Mouse (Mus musculus) regulatory T cell (primary cell): ENCODE measurements at regions not wholly inside any gene's neighbourhood (a gene's known extent, or its start where the extent isn't known, plus 50 kb on each side); places are given as distances from the start of the nearest gene placed in this dataset.
"Not testable (repeated sequence)": the region's sequence is repeated elsewhere in the genome, so short reads cannot be mapped to it uniquely, and the experiment has no call there.

Source experiments
- in situ Hi-C: fragments of 300-600 bp; cut with MboI, MseI; formaldehyde crosslinking; loops from one replicate; pipeline ENCODE4 v1.15.1; 2025; ENCODE audit warnings: high pct_unique_total_duplicates

DNA sequence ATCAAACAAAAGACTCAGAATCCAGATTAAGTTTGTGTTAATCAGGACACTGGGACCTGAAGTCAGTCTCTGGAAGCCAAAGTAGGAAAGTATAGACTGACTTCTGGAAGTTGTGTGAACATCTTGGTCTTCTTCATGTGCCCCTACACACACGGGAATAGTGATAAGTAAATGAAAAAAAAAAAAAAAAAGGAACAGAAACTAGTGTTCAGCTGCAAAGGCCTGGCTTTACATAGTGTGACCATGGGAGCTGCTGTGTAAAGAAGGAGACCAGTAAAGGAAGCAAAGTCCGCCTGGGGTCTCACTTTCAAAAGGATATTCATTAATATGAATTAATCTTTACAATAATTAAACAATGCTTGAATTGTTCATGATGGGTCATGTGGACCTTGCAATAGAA lies 190.6 kb upstream of the Tmc3 start:
- in situ Hi-C loops: no loop called here

DNA sequence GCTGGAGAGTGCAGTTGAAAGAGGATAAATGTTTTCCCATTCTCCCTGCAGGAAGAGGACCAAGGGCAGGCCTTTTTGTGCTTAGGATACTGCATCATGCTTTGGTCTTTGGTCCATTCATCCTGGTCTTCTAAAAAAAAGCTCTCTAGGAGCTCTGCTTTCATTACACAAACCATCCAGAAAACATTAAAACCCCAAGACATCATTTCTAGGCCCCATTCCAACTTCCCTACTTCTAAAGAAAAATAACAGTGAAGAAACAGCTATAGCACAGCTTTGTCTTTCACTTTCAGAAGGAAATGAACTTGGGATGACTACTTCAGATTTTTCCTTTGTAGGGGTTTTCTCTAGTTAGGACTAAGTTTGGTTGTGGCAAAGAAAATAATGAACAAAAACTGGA lies 185.1 kb upstream of the Tmc3 start:
- in situ Hi-C loops: loop anchor here (10.0 kb wide), 1 partner anchor 115 kb away; no protein-coding TSS in a partner anchor

DNA sequence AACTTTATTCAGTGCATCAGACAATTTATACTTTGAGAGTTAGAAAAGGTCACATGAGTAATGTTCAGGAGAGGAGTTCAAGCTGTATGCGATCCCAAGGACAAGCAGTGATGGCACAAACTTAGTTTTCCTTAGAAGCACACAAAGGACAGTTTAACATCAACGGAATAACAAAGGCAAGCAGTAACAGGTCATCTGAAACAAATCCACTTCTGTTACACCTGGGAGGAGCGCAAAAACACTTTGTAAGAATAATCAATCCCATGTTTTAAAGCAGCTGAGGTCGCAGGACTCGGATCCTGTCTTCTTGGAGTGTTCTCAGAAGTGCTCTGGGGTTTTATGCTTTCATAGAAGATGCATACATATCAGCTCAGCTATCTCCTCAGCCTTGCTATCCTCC lies 183.7 kb upstream of the Tmc3 start:
- in situ Hi-C loops: loop anchor here (10.0 kb wide), 1 partner anchor 116 kb away; no protein-coding TSS in a partner anchor

DNA sequence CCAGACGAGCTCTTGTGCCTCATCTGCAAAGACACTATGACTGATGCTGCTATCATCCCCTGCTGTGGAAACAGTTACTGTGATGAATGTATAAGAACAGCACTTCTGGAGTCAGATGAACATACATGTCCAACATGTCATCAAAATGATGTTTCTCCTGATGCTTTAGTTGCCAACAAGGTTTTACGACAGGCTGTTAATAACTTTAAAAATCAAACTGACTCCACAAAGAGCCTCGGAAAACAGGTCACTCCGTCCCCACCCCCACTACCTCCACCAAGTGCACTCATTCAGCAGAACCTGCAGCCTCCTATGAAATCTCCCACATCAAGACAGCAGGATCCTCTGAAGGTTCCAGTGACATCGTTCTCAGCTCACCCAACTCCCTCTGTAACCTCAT lies 172.0 kb upstream of the Tmc3 start:
- in situ Hi-C loops: not testable (repeated sequence)

DNA sequence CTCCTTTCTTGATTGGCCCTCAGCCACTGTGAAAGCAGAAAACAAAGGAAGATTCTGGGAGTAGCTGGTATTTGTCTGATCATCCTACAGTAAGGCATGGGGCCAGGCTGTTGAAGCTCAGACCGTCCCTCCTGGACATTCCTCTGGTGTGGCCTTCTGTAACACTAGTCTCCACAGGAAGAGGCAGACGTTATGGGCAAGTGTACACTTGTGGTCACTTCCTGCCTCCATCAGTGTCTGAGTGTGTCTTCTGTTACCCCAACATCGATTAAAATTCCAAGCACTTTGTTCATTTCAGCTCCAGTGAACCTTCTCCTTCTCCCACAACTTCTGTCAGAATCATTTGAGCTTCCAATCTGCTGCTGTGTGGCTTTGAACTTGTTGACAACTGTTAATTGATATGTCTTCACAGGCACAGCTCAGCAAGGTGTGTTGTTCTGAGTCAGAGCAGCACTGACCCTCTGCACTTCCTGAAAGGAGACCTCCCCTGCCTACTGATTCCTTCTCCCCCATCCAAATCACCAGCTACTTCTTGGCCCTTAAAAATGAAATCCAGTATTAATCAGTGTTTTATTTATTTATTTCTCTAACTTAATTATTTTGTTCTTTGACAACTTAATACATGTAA lies 154.7 kb upstream of the Tmc3 start:
- in situ Hi-C loops: no loop called here

DNA sequence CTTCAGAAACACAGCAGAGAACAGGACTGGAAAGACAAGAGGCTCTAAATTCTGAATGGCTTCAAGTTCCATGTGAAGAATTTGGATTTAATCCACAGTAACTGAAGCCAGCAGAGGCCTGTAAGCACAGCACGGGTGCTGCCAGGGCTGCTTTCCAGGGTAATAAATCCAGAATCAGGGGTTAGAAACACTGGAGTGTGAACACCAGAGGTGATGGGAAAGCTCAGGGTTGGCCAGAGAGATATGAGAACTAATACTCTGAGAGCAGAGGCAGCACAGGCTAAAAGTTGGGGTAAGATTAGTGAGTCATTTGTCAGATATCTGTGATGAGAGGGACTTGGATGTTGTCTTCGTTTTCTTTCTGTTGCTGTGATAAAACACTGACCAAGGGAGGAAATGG lies 153.6 kb upstream of the Tmc3 start:
- in situ Hi-C loops: no loop called here

DNA sequence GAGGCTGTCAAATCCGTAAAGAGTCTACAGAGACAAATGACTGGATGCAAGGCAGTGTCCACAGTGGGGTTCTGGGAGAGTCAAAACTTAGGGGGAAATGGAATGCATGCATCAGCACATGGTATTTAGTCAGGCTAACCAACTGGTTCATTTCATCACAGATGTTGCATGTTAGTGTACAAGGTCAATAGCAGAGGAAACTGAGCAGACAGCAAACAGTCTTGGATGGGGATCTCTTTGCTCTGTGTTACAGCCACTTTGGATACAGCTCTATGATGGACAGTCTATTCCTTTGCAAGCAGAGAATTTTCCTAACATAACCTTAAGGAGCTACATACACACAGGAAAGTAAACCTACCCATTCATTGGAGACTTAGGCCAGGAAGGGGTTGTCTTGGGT lies 151.9 kb upstream of the Tmc3 start:
- in situ Hi-C loops: no loop called here

DNA sequence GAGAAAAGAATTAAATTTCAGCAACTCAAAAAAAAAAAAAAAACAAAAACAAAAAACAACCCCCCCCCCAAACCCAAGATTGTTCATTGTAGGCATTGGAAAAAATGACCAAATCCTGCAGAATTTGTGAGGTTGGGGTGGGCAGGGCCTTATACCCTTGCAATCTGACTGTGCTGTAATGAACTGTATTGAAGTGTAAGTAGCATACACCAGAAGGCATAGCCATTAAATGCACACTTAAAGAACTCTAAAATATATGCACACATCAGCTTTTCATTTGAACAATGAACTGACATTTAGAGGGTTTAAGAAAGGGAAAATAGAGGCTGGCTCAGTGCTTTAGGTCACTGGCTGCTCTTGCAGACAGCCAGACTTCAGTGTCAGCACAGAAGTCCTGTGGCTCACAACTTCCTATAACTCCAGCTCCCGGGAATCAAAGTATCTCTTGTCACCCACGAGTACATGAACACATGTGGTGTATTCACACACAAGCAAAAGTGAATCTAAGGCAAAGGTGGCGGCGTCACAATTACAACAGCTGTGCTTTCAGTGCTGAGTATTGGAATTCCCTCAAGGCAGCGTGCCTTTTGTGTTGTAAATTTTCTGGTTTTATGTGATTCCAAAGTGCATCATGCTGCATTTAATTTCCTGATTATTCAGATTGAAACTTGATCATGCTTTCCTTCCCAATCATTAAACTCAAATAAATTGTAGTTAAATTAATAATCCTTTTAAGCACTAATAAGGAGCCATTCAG lies 150.6 kb upstream of the Tmc3 start:
- in situ Hi-C loops: no loop called here

DNA sequence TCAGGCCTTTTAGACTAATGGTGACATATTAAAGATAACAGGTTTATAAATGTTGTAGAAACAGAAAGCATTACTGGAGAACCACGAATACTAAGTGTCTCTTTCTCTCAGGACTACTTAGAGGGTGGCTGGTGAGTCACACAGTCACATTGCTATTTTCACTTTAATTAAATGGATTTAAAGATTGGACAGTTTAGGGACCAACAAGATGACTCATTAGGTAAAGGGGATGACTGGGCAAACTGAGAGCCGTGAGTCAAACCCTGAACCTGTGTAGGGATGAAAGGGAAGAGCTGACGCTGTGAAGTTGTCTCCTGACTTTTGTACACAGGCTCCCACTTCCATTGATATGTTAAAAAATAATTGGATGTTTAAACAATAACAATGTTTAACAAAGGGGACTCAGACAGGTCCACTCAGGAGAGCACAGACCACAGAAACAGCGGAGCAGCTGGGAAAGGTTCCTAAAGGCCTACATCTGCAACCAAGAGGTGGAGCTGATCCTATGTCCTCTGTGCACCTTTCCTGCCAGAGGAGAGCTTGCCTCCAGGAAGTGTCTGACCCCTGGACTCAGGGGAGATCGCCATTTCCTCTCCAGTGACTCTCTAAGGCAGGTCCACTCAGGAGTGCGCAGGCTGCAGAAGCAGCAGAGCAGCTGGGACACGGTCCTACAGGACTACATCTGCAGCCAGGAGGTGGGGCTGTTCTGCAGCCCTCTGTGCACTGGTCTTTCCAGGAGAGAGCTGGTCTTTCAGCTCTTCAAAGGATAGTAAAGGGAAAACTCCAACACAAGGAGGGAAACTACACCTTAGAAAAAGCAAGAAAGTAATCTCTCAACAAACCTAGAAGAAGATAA lies 146.0 kb upstream of the Tmc3 start:
- in situ Hi-C loops: no loop called here

DNA sequence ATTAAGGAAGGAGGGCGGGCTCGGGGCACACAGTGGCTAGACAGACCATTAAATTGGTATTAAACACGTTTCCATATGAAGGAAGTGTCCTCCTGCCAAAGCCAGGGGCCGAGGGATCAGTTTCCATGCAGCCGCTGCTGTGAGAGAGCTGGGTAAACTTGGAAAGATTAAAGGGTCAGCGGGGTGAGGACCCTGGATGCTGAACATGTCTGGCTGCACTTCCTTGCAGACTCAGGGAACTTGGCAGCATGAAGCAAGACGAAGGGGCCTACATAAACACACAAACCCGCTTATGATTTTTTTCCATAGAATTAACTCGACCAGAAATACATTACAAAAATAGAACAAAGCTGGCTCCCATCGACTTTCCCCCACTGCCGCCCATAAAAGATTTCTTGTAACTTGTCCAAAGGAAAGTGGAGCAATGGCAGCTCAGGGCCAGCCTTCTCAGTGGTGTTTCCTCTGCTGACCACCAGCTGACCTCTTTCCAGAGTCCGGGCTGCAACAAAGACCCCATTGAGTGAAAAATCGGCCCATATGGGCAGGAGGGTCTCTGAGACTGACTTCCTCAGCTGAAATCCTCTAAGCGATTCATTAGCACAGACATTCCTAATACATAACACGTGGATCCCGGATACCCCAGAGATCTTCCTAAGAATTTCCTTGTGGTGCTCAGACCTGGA lies 141.0 kb upstream of the Tmc3 start:
- in situ Hi-C loops: no loop called here

DNA sequence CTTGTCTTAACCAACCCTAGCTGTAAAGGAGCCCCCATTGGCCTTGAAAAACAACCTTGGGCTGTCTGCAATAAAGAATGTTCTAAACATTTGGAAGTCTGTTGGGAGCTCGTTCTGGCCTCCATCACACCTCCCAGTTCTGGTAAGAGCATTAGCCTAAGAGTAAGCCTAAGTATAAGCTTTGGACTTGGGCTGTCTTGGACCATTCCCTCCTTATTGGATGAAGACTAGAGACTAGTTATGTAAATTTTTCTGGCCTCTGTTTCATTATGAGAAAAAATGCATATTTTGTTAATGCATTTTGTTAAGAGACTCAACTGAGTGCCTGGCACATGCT lies 140.5 kb upstream of the Tmc3 start:
- in situ Hi-C loops: no loop called here

DNA sequence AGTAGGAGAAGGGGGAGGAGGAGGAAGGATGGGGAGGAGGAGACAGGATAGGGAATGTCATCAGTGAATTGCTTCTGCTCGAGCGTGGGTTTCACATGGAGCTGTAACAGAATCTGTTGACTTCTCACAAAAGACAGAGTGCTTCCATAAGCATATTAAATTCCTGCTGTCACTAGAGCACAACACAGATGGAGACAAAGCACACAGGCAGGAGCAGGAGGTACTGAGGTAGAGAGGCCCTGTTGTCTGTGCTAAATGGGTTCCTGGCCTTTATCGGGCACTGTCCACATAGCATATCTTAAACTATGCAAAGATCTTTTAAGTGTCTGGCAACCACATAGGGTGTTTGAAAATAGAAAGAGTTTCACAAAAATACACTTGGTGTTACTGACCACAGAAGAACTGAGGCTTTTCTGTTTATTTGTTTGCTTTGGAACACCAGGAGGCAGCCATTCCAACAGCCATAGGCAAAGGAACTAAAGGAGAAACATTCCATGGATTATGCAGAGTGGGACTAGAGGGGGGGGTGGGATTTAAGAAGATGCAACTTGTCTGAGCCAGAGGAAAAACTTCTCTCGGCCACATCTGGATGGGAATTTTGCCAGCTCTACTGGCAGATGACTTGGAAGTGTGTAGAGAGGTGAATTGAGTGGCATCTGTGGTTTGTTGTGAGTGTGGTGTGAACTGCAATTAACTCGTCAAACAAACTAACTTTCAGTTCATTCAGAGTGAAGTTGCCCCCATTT lies 139.4 kb upstream of the Tmc3 start:
- in situ Hi-C loops: no loop called here

DNA sequence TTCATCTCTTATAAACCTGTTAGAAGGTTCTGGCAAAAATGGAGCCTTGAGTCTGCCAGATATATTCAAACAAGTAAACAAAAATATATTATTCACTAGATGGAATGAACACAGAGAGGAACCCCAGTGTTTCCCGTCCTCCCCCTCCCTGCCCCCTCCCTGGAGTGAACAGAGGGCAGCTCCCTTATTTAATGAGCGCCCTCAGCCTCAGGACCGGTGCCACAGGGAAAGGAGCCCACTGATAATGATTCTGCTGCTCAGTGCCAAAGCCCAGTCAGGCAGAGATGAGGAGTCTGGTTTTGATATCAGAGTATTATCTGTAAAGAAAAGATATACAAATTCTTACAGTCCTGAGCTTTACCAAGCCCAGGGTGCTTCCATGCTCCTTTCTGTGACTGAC lies 134.4 kb upstream of the Tmc3 start:
- in situ Hi-C loops: no loop called here

DNA sequence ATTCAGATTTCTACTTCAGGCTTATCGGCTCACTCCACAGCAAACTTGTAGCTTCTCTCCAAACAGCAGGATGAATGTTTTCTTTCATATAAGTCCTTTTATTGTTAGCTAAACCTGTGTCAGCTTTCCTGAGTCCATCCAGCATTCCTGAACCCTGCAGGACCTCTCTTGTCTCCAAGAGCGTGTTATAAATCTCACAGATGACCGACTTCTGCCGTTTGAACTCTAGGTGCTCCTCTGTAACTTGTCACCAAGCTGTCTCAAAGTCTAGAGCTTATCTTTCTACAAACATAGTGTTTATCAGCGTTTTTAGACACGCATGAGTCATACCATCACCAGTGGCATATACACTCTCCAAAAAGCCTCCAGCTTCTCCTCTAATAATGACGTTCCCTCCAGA lies 132.4 kb upstream of the Tmc3 start:
- in situ Hi-C loops: no loop called here

DNA sequence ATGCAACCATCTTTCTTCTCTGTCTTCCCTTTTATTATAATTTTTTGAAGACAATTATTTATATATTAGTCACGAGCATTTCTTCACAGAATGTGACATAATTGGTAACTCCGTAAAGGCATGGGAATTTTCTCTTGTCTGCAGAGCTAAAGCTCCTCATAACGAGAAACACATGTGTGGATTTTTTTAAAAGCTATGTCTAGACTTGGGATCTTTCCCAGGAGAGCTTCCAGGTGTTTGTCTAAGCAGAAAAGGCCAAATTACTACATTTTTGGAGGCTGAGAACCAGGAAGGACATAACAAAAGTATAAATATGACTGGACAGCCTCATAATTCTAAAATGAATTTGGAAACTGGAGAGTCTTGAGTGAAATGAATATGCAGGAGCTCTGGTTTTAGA lies 125.2 kb upstream of the Tmc3 start:
- in situ Hi-C loops: no loop called here

DNA sequence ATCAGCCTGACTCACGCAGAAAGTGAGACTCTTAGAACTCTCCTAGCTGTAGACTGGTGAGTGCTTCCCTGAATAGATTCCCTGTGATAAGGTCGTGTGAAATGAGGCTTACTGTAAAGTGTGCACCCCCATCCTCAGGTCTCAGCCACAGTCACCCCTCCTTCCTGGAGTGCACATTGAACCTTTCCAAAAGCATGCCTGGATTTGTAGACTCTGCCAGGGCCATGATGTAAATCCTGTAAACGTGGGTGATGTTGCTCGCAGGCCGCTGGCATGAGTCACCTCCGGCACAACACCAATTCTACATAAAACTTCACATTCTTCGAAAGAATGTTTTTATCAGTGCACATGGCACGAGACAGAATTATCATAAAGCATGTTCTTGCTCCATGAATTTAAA lies 117.7 kb upstream of the Tmc3 start:
- in situ Hi-C loops: no loop called here

DNA sequence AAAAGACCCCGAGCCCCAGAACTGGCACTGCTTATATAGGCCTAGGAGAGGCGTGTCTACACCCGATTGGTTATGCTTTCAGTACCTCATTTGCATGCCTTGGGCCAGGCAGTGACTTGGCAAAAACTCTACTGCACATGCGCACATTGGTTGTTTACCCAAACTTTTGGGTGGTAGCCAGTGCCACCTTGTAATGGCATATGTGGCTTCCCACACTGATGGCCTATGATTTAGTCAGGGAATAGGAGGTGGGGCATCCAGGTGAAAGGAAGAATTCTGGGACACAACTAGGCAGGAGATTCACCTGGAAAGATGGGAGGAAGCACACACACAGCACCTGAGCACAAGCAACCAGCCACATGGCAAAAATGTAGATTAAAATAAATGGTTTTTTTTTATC lies 114.9 kb upstream of the Tmc3 start:
- in situ Hi-C loops: not testable (repeated sequence)

DNA sequence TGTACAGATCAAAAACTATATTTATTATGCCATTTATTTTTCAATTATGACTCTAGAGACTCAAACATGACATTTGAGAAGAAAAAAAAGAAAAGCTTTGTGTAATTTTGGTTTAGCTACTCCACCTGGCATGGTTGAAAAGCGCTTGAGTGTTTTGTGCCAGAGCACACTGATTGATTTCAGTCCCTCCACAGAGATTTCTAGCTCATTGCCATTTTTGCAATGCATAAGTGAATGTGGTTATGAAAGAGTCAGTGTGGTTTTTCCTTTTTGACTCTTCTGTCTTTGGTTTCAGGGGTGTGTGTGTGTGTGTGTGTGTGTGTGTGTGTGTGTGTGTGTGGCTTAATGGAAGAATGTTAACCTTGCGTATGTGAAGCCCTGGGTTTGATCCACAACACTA lies 113.6 kb upstream of the Tmc3 start:
- in situ Hi-C loops: no loop called here

DNA sequence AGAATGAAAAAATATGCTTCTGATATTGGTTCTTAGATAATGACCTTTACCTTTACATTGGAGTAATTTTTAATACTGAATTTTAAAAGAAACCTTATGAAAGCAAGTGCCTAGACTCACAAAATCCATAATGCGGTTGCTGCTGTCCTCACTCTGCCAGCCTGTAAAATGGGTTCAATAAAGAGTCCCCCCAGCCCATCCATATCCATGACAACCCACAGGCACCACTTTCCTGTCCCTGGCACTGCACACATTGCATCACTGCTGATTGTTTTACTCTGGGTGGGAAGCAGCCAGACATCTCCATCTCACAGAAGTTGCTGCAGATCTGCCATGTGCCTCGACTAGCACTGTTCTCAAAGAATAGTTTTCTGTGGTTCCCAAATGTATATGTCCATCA lies 110.3 kb upstream of the Tmc3 start:
- in situ Hi-C loops: no loop called here

DNA sequence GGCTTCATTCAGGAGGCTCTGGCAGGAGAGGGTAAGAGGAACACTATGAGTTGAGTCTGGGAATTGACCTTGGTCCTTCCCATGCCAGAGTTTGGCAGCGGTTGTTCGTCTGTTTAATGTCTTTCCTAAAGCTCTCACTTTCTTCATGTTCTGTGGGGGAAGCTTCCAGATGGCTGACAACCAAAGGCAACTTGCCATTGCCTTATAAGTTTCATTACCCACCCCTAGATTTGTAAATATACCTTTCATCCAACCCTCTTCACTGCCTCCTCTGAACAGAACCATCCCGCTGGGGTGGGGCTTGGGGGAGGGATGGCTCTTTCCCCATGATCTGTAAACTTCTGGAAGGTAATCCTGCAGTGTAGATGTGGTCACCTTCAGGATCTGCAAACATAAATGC lies 109.7 kb upstream of the Tmc3 start:
- in situ Hi-C loops: no loop called here

DNA sequence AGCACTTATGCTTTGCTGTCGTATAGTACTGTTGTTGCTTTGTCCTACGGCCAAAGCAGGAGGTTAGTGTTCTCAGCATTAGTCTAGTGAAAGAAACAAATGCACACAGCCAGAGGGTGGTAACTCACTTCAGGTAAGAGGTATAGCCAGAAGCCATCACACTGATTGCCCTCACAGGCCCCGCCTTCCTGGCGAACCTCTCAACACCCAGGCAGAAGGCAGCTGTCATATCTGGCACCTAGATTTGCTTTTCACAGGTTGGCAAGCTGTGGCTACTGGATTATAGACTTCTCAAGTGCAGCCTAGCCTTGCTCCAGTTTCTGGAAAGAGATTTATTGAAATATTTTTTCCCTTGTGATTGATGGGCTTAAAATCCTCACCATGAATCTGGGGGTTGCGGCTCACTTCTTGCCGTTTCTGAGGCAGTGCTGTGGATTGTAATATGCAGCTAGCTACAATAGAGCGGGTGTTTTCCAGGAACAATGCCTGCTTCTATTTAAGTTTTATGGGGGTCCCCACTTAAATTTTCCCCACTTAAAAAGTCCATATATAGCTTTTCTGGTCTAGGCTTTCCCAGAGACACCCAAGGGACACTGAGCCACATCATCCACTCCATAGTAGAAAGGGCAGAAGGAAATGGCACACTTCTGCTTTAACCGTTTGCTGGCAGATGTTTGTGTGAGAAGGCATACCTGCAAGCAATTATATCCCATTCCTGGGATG lies 109.1 kb upstream of the Tmc3 start:
- in situ Hi-C loops: no loop called here
